ENCODE assay signal across 8 mouse cellular contexts in the genomic region with DNA sequence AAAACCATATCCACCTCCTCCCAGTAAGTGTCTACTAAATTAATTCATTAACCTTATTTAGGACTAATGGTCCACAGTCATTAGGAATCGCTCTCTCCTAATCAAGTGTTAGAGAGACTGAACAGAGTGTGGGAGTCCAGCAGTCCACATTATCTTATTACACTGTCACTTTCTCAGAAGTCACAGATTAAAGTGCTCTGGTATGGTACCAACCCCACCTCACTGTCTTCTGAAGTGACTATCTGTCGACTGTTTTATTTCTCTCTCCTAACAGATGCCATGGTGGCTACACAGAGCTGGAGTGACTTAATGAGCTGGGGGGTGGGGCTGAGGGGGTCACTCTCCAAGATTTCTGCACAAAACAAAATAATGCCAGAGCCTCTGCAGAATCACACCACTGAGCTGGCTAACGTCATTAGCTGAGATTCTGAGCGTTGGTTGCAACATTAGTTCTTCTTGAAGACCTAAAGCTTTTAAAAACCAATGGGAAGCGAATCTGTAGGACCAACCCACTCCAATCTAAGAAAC. TPM values are rescaled to one million over a fixed set of nuclear protein-coding genes. Genes with fewer than 3 reads are reported as not detected.
A peak's percentile ranks its signal among the peaks of the same experiment; 100 is the strongest.
DNase-seq lines count a peak whose midpoint lies in the region; ATAC-seq lines count a peak whose summit lies in the region.

No protein-coding gene starts in this region.

- ATAC-seq in kidney, embryonic 14.5 days (ENCODE audit: low FRiP score, low TSS enrichment): no peak
- ATAC-seq in hindbrain, embryonic 14.5 days (ENCODE audit: low FRiP score): no peak
- ATAC-seq in midbrain, embryonic 14.5 days (ENCODE audit: low FRiP score, low TSS enrichment): no peak
- ATAC-seq in megakaryocyte, adult 5-6 weeks (ENCODE audit: poor library complexity, severe bottlenecking): no peak

- H3K36me3 ChIP-seq in kidney, embryonic 14.5 days (ENCODE audit: control insufficient read depth, insufficient read depth, low read length): peaks cover 19% of the 10 kb centered on the region
- H3K36me3 ChIP-seq in embryonic facial prominence, embryonic 10.5 days (replicated peaks): no peaks in the 10 kb centered on the region
- H3K36me3 ChIP-seq in hindbrain, embryonic 14.5 days (replicated peaks; ENCODE audit: control insufficient read depth, insufficient read depth): peaks cover 4% of the 10 kb centered on the region; the same call in 1 of the 2 replicates
- no peaks in the 10 kb centered on the region for H3K36me3 ChIP-seq in midbrain, embryonic 14.5 days (ENCODE audit: control insufficient read depth, insufficient read depth, low read length)

- no peaks in the 10 kb centered on the region for H3K9me3 ChIP-seq in kidney, embryonic 14.5 days (ENCODE audit: control insufficient read depth, low read length)
- H3K9me3 ChIP-seq in embryonic facial prominence, embryonic 10.5 days: no peaks in the 10 kb centered on the region
- H3K9me3 ChIP-seq in hindbrain, embryonic 14.5 days (ENCODE audit: control insufficient read depth, low read length): no peaks in the 10 kb centered on the region
- H3K9me3 ChIP-seq in midbrain, embryonic 14.5 days (ENCODE audit: control insufficient read depth, low read length): no peaks in the 10 kb centered on the region

- WGBS in kidney, embryonic 14.5 days: 10% methylated on average over 5 of the region's 5 CpGs
- 48% methylated on average over 5 of the region's 5 CpGs for WGBS in embryonic facial prominence, embryonic 10.5 days
- WGBS in hindbrain, embryonic 14.5 days: 29% methylated on average over 5 of the region's 5 CpGs
- 30% methylated on average over 5 of the region's 5 CpGs for WGBS in midbrain, embryonic 14.5 days

- peaks cover 39% of the 10 kb centered on the region for H3K4me1 ChIP-seq in kidney, embryonic 14.5 days (ENCODE audit: control insufficient read depth, insufficient read depth, low read length)
- H3K4me1 ChIP-seq in embryonic facial prominence, embryonic 10.5 days: peaks cover 52% of the 10 kb centered on the region
- peaks cover 36% of the 10 kb centered on the region; the same call in 1 of the 2 replicates for H3K4me1 ChIP-seq in hindbrain, embryonic 14.5 days (replicated peaks; ENCODE audit: control insufficient read depth, insufficient read depth, low read length)
- H3K4me1 ChIP-seq in midbrain, embryonic 14.5 days (ENCODE audit: control insufficient read depth, insufficient read depth, low read length): peaks cover 33% of the 10 kb centered on the region

- H3K27ac ChIP-seq in kidney, embryonic 14.5 days (ENCODE audit: low read depth, low read length): peak overlapping the region; percentile 30; the same call in 1 of the 2 replicates
- H3K27ac ChIP-seq in embryonic facial prominence, embryonic 10.5 days (replicated peaks): no peak overlapping the region
- H3K27ac ChIP-seq in hindbrain, embryonic 14.5 days: peak overlapping the region; percentile 89
- H3K27ac ChIP-seq in midbrain, embryonic 14.5 days (replicated peaks; ENCODE audit: low read depth, low read length): no peak overlapping the region; the same call in 1 of the 2 replicates

- peak overlapping the region; percentile 98 for H3K4me2 ChIP-seq in kidney, embryonic 14.5 days (replicated peaks; ENCODE audit: low read depth, low read length)
- H3K4me2 ChIP-seq in hindbrain, embryonic 14.5 days (replicated peaks): peak overlapping the region; percentile 99
- peak overlapping the region; percentile 100 for H3K4me2 ChIP-seq in midbrain, embryonic 14.5 days (ENCODE audit: low read length)

- peak overlapping the region; percentile 89 for H3K4me3 ChIP-seq in kidney, embryonic 14.5 days (ENCODE audit: low read length)
- peak overlapping the region; percentile 79 for H3K4me3 ChIP-seq in embryonic facial prominence, embryonic 10.5 days
- H3K4me3 ChIP-seq in hindbrain, embryonic 14.5 days (replicated peaks; ENCODE audit: low read length): peak overlapping the region; percentile 60
- peak overlapping the region; percentile 76 for H3K4me3 ChIP-seq in midbrain, embryonic 14.5 days (replicated peaks; ENCODE audit: low read depth, low read length)

- H3K27me3 ChIP-seq in kidney, embryonic 14.5 days (ENCODE audit: control insufficient read depth, insufficient read depth, low read length): no peaks in the 10 kb centered on the region
- peaks cover 59% of the 10 kb centered on the region for H3K27me3 ChIP-seq in embryonic facial prominence, embryonic 10.5 days (replicated peaks; ENCODE audit: low read depth, poor library complexity, severe bottlenecking)
- H3K27me3 ChIP-seq in hindbrain, embryonic 14.5 days (ENCODE audit: control insufficient read depth, insufficient read depth, low read length): no peaks in the 10 kb centered on the region
- H3K27me3 ChIP-seq in midbrain, embryonic 14.5 days (ENCODE audit: control insufficient read depth, insufficient read depth, low read length): no peaks in the 10 kb centered on the region; the same call in 1 of the 2 replicates

- peak overlapping the region; percentile 97 for H3K9ac ChIP-seq in kidney, embryonic 14.5 days (ENCODE audit: low read depth, low read length)
- H3K9ac ChIP-seq in hindbrain, embryonic 14.5 days: peak overlapping the region; percentile 88
- H3K9ac ChIP-seq in midbrain, embryonic 14.5 days (replicated peaks; ENCODE audit: low read length): peak overlapping the region; percentile 81

- no peak for DNase-seq in kidney, postnatal 4 days
- no peak for DNase-seq in embryonic facial prominence, embryonic 10.5 days (ENCODE audit: low spot score)
- DNase-seq in hindbrain, embryonic 14.5 days (ENCODE audit: low spot score): no peak
- DNase-seq in midbrain, embryonic 14.5 days: peak; percentile 35
- DNase-seq in gastrocnemius, postnatal 4 days (ENCODE audit: low spot score in 2 of 2): no peak
- DNase-seq in adrenal gland, adult 18-20 months (ENCODE audit: low spot score in 2 of 2): no peak

RNA-seq across cellular contexts. Expression of gene Nrp1, which starts 3.0 kb away (rescaled TPM):
- 77.1 and 113 TPM in 2 replicates for polyA plus RNA-seq in kidney, embryonic 14.5 days (2014; fragmentation: Nextera tagmentation; extraction: Ambion mirVana)
- 34.2 and 39.4 TPM in 2 replicates for polyA plus RNA-seq in embryonic facial prominence, embryonic 10.5 days (2016; fragmentation: Nextera tagmentation; extraction: Ambion mirVana)
- 72.7 and 82.2 TPM in 2 replicates for polyA plus RNA-seq in hindbrain, embryonic 14.5 days (2014; fragmentation: Nextera tagmentation; extraction: Ambion mirVana)
- 53.8 and 61.7 TPM in 2 replicates for polyA plus RNA-seq in midbrain, embryonic 14.5 days (2014; fragmentation: Nextera tagmentation; extraction: Ambion mirVana)
- 10 to 100 TPM; 85.3 to 87.5 TPM for total RNA-seq in gastrocnemius, postnatal 4 days (2021)
- 56.8 and 59.8 TPM in 2 replicates for total RNA-seq in megakaryocyte, adult 5-6 weeks (2015)
- total RNA-seq in megakaryocyte, adult 5-6 weeks (2017): 73.2 and 74.3 TPM in 2 replicates
- total RNA-seq in adrenal gland, adult 18-20 months (2021): 10 to 100 TPM; 72.6 to 94.3 TPM

Comparison
In these comparisons a context has a peak if more than half of its experiments do, and no peak if none do; other contexts are left out.
1. H3K27ac ChIP-seq: peak in kidney, embryonic 14.5 days (single experiment) and hindbrain, embryonic 14.5 days (single experiment); none in embryonic facial prominence, embryonic 10.5 days (single experiment) and midbrain, embryonic 14.5 days (single experiment).
2. Peak in every context shown above with its lines, with median percentiles within 50 percentile points of each other: H3K4me2 ChIP-seq, H3K4me3 ChIP-seq and H3K9ac ChIP-seq.